16 mouse cellular contexts compared by ENCODE assay signal in genomic region chr13:48830528-48831250, GRCm38 (mm10). TPM values are rescaled to one million over a fixed set of nuclear protein-coding genes. Genes with fewer than 3 reads are reported as not detected.
A peak's percentile ranks its signal among the peaks of the same experiment; 100 is the strongest.
DNase-seq lines count a peak whose midpoint lies in the region; ATAC-seq lines count a peak whose summit lies in the region.
"Had no signal": no experiment of that assay in that cellular context is flagged by ENCODE, and none has a peak within 500 bp of the region (broad histone marks: within the 10 kb centered on the region; RNA-seq: fewer than 3 reads in every experiment).

No protein-coding gene starts in this region.

- no peaks in the 10 kb centered on the region for H3K4me1 ChIP-seq in embryonic facial prominence, embryonic 14.5 days (ENCODE audit: control insufficient read depth, insufficient read depth, low read length)
- 0 out of 2 replicates have a peak, but pooled peaks cover under 1% of the 10 kb centered on the region for H3K4me1 ChIP-seq in embryonic facial prominence, embryonic 10.5 days
- H3K4me1 ChIP-seq in midbrain, embryonic 13.5 days (replicated peaks) = peaks cover under 1% of the 10 kb centered on the region; the same call in 1 of the 2 replicates
- no peaks in the 10 kb centered on the region for H3K4me1 ChIP-seq in midbrain, embryonic 10.5 days
- H3K4me1 ChIP-seq in hindbrain, embryonic 16.5 days (ENCODE audit: control insufficient read depth, insufficient read depth, low read depth, low read length) = no peaks in the 10 kb centered on the region; the same call in 1 of the 2 replicates

- H3K4me2 ChIP-seq in embryonic facial prominence, embryonic 14.5 days (ENCODE audit: low read depth, low read length) = no peak overlapping the region
- no peak overlapping the region for H3K4me2 ChIP-seq in midbrain, embryonic 13.5 days (replicated peaks)
- H3K4me2 ChIP-seq in hindbrain, embryonic 16.5 days (ENCODE audit: low read length) = no peak overlapping the region
- H3K4me2 ChIP-seq: embryonic facial prominence, embryonic 13.5 days; heart, embryonic 11.5 days; lung, embryonic 14.5 days had no signal

- H3K9me3 ChIP-seq in embryonic facial prominence, embryonic 14.5 days (ENCODE audit: control insufficient read depth, low read length) = no peaks in the 10 kb centered on the region
- H3K9me3 ChIP-seq in embryonic facial prominence, embryonic 10.5 days = no peaks in the 10 kb centered on the region
- H3K9me3 ChIP-seq in midbrain, embryonic 13.5 days = no peaks in the 10 kb centered on the region
- no peaks in the 10 kb centered on the region for H3K9me3 ChIP-seq in midbrain, embryonic 10.5 days (replicated peaks)
- H3K9me3 ChIP-seq in hindbrain, embryonic 16.5 days (ENCODE audit: control insufficient read depth, low read length) = no peaks in the 10 kb centered on the region
- H3K9me3 ChIP-seq: embryonic facial prominence, embryonic 13.5 days had no signal

- 71% methylated on average over 14 of the region's 14 CpGs for WGBS in embryonic facial prominence, embryonic 14.5 days
- WGBS in embryonic facial prominence, embryonic 10.5 days = 86% methylated on average over 14 of the region's 14 CpGs
- WGBS in midbrain, embryonic 13.5 days = 75% methylated on average over 14 of the region's 14 CpGs
- WGBS in midbrain, embryonic 10.5 days = 88% methylated on average over 14 of the region's 14 CpGs
- WGBS in hindbrain, embryonic 16.5 days = 60% methylated on average over 14 of the region's 14 CpGs

- no peak overlapping the region for H3K27ac ChIP-seq in embryonic facial prominence, embryonic 14.5 days (replicated peaks; ENCODE audit: low read depth, low read length)
- no peak overlapping the region for H3K27ac ChIP-seq in embryonic facial prominence, embryonic 10.5 days (replicated peaks)
- H3K27ac ChIP-seq in midbrain, embryonic 13.5 days = peak overlapping the region; percentile 41; the same call in 1 of the 2 replicates
- no peak overlapping the region for H3K27ac ChIP-seq in midbrain, embryonic 10.5 days (replicated peaks)
- peak overlapping the region; percentile 55 for H3K27ac ChIP-seq in hindbrain, embryonic 16.5 days (ENCODE audit: low read depth, low read length)
- H3K27ac ChIP-seq: embryonic facial prominence, embryonic 13.5 days had no signal

- DNase-seq in embryonic facial prominence, embryonic 14.5 days (ENCODE audit: low spot score) = peak; percentile 41
- DNase-seq in embryonic facial prominence, embryonic 10.5 days (ENCODE audit: low spot score) = no peak
- DNase-seq in midbrain, embryonic 10.5 days (ENCODE audit: low spot score) = no peak
- peak; percentile 62 for DNase-seq in retina, postnatal 1 day
- no peak for DNase-seq in lung, postnatal 10 days
- DNase-seq in thymus, adult 18-20 months = no peak
- DNase-seq: adrenal gland, postnatal 36 days; gastrocnemius, postnatal 14 days; kidney, adult 11 months; kidney, postnatal 14 days; lung, embryonic 14.5 days; thymus, postnatal 14 days had no signal

- ATAC-seq in embryonic facial prominence, embryonic 14.5 days (ENCODE audit: low read depth) = no peak; the same call in 1 of the 2 replicates
- peak; percentile 61 for ATAC-seq in midbrain, embryonic 13.5 days
- peak; percentile 76 for ATAC-seq in hindbrain, embryonic 16.5 days

- no peaks in the 10 kb centered on the region for H3K27me3 ChIP-seq in embryonic facial prominence, embryonic 14.5 days (replicated peaks; ENCODE audit: control insufficient read depth, insufficient read depth, low read length)
- H3K27me3 ChIP-seq in embryonic facial prominence, embryonic 10.5 days (replicated peaks; ENCODE audit: low read depth, poor library complexity, severe bottlenecking) = no peaks in the 10 kb centered on the region
- no peaks in the 10 kb centered on the region for H3K27me3 ChIP-seq in midbrain, embryonic 13.5 days
- H3K27me3 ChIP-seq in midbrain, embryonic 10.5 days (ENCODE audit: low read depth, poor library complexity, severe bottlenecking) = no peaks in the 10 kb centered on the region
- no peaks in the 10 kb centered on the region for H3K27me3 ChIP-seq in hindbrain, embryonic 16.5 days (replicated peaks; ENCODE audit: control insufficient read depth, insufficient read depth, low read length)
- H3K27me3 ChIP-seq: embryonic facial prominence, embryonic 13.5 days had no signal

- peaks cover 72% of the 10 kb centered on the region for H3K36me3 ChIP-seq in embryonic facial prominence, embryonic 14.5 days (ENCODE audit: control insufficient read depth, insufficient read depth, low read length)
- H3K36me3 ChIP-seq in embryonic facial prominence, embryonic 10.5 days (replicated peaks) = peaks cover 92% of the 10 kb centered on the region
- peaks cover 64% of the 10 kb centered on the region for H3K36me3 ChIP-seq in midbrain, embryonic 13.5 days
- H3K36me3 ChIP-seq in midbrain, embryonic 10.5 days = peaks cover 96% of the 10 kb centered on the region
- H3K36me3 ChIP-seq in hindbrain, embryonic 16.5 days (ENCODE audit: control insufficient read depth, insufficient read depth, low read length) = peaks cover 18% of the 10 kb centered on the region

- H3K4me3 ChIP-seq in embryonic facial prominence, embryonic 14.5 days (ENCODE audit: low read depth, low read length) = no peak overlapping the region
- H3K4me3 ChIP-seq in embryonic facial prominence, embryonic 10.5 days = no peak overlapping the region
- no peak overlapping the region for H3K4me3 ChIP-seq in midbrain, embryonic 13.5 days (replicated peaks)
- H3K4me3 ChIP-seq in midbrain, embryonic 10.5 days = no peak overlapping the region
- no peak overlapping the region for H3K4me3 ChIP-seq in hindbrain, embryonic 16.5 days (ENCODE audit: low read length)
- H3K4me3 ChIP-seq: embryonic facial prominence, embryonic 13.5 days had no signal

- H3K9ac ChIP-seq in embryonic facial prominence, embryonic 14.5 days (ENCODE audit: low read depth, low read length) = no peak overlapping the region
- H3K9ac ChIP-seq in midbrain, embryonic 13.5 days (replicated peaks) = no peak overlapping the region
- H3K9ac ChIP-seq in hindbrain, embryonic 16.5 days (ENCODE audit: low read depth, low read length) = no peak overlapping the region
- H3K9ac ChIP-seq: embryonic facial prominence, embryonic 13.5 days; lung, embryonic 14.5 days had no signal

RNA-seq across cellular contexts. Expression of gene Phf2, which starts 40.2 kb away (rescaled TPM):
- 11.6 and 11.7 TPM in 2 replicates for polyA plus RNA-seq in embryonic facial prominence, embryonic 14.5 days (2014; fragmentation: Nextera tagmentation; extraction: Ambion mirVana)
- polyA plus RNA-seq in embryonic facial prominence, embryonic 10.5 days (2016; fragmentation: Nextera tagmentation; extraction: Ambion mirVana) = 7.5 and 8.1 TPM in 2 replicates
- 10.6 and 12.0 TPM in 2 replicates for polyA plus RNA-seq in midbrain, embryonic 13.5 days (2015; fragmentation: Nextera tagmentation; extraction: Ambion mirVana)
- polyA plus RNA-seq in midbrain, embryonic 10.5 days (2016; fragmentation: Nextera tagmentation; extraction: Ambion mirVana) = 6.6 and 9.3 TPM in 2 replicates
- 6.1 and 7.2 TPM in 2 replicates for polyA plus RNA-seq in hindbrain, embryonic 16.5 days (2015; fragmentation: Nextera tagmentation; extraction: Ambion mirVana)

Comparison
In these comparisons a context has a peak if more than half of its experiments do, and no peak if none do; other contexts are left out.
1. DNase-seq: peak in embryonic facial prominence, embryonic 14.5 days (single experiment) and retina, postnatal 1 day (single experiment); none in embryonic facial prominence, embryonic 10.5 days (single experiment), midbrain, embryonic 10.5 days (single experiment), lung, postnatal 10 days (single experiment) and thymus, adult 18-20 months (0 of 2).
2. H3K27ac ChIP-seq: peak in midbrain, embryonic 13.5 days (single experiment) and hindbrain, embryonic 16.5 days (single experiment); none in embryonic facial prominence, embryonic 14.5 days (single experiment), embryonic facial prominence, embryonic 10.5 days (single experiment) and midbrain, embryonic 10.5 days (single experiment).